Mouse (Mus musculus): Measurements from ENCODE around the gene Siglece.

DNA sequence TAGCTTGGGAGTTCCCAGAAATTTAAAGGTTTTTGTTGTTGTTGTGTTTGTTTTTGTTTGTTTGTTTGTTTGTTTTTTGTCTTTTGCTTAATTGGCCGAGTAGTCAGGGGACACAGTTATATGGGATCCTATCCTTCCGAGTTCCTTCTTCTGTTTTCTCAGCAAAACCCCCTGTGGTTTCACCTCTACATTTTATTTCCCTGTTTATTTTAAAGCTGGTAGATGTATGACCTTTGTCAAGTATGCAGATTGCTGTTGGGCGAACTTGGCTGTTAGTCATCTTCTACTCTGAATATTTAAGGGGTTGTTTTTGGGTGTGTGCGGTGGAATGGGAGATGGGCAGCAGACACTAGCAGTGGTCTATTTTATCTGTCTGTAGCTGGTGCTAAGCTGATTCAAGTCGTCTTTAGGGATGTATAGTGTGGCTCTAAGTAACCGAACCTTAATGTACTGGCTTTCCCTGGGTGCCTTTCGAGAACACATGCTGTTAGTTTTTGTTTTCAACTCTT lies 51.6 kb downstream of the Siglece start:
- no peak for TF ChIP-seq USF1 (IDR thresholded peaks at IDR 0.05; ENCODE audit: low read depth, low read length)
- no peak for TF ChIP-seq EP300 (IDR thresholded peaks at IDR 0.05; ENCODE audit: low read length)
- TF ChIP-seq POLR2A (IDR thresholded peaks at IDR 0.05; ENCODE audit: low read depth, low read length) = no peak
- no peak for TF ChIP-seq IRF4 (IDR thresholded peaks at IDR 0.05; ENCODE audit: low read depth, low read length)
- no peak for TF ChIP-seq CHD2 (IDR thresholded peaks at IDR 0.05; ENCODE audit: low read length)
- no peak for TF ChIP-seq MAFK (IDR thresholded peaks at IDR 0.05; ENCODE audit: insufficient replicate concordance, low read length)
- TF ChIP-seq JUND (conservative IDR thresholded peaks at IDR 0.05; ENCODE audit: low read depth, low read length) = no peak
- TF ChIP-seq USF2 (conservative IDR thresholded peaks at IDR 0.05; ENCODE audit: low read depth, low read length) = no peak
- no peak for TF ChIP-seq E2F4 (IDR thresholded peaks at IDR 0.05; ENCODE audit: insufficient replicate concordance, low read depth, low read length)
- no peak for TF ChIP-seq TCF12 (IDR thresholded peaks at IDR 0.05; ENCODE audit: low read depth, low read length)
- no peak for TF ChIP-seq ZKSCAN1 (IDR thresholded peaks at IDR 0.05; ENCODE audit: borderline replicate concordance, low read depth, low read length)
- no peak for TF ChIP-seq ZC3H11A (IDR thresholded peaks at IDR 0.05; ENCODE audit: low read depth, low read length)
- no peak for TF ChIP-seq RCOR1 (conservative IDR thresholded peaks at IDR 0.05; ENCODE audit: low read depth, low read length)
- no peak for TF ChIP-seq CHD1 (IDR thresholded peaks at IDR 0.05; ENCODE audit: low read depth, low read length)

All from CH12.LX (cell line).